Comparison of ENCODE assay signal across 8 mouse cellular contexts in the genomic region with DNA sequence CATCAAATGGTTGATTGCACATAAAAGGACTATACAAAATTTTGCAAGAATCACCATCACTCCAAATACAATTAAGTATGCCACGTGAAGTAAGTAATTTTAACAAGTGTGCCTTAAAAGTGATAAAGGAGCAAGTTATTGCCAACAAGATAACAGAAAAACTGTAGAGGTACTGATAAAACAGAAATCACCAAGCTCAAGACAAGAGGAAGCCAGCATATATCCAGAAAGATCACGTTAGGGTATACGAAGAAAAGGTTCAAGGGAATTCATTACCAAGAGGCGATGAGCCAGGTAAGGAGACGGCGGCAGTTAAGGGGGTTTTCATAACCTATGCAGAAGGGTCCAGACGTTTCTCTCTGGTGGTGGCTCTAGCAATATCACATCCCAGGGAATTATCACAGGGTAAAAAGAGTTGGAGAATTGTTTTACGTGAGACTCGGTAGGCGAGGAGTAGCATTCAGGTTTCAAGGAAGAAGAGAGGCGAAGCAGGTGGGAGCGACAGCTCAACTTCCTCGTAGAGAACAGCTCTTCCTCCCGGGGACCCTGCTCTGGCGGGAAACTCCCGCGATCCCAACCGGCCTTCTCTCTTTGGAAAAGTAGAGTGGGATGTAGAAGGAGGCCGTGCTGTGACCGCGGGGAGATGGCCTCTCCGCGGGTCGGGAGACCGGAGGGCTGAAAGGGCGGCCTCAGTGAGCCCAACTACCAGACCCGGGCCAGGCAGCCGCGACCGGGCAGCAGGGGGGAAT. TPM values are rescaled to one million over a fixed set of nuclear protein-coding genes. Genes with fewer than 3 reads are reported as not detected.
DNase-seq lines count a peak whose midpoint lies in the region; ATAC-seq lines count a peak whose summit lies in the region.

Gene Pfkm (plus strand): TSS at position 218 of the 749 bp plus-strand sequence.

- no peak for DNase-seq in layer of hippocampus, adult 8-10 months (ENCODE audit: low spot score in 2 of 2)
- no peak for DNase-seq in layer of hippocampus, adult 11-12 months (ENCODE audit: low spot score)
- DNase-seq in adrenal gland, postnatal 14 days, result no peak
- DNase-seq in yolk sac, embryonic 10.5 days (ENCODE audit: low spot score), result no peak
- DNase-seq in testis, postnatal 10 days (ENCODE audit: low spot score), result no peak

- peak within 1 kb of the TSS; percentile 61 for H3K4me2 ChIP-seq in forebrain, embryonic 15.5 days (replicated peaks)
- H3K4me2 ChIP-seq in hindbrain, embryonic 12.5 days (replicated peaks), result peak within 1 kb of the TSS; percentile 71
- peak within 1 kb of the TSS; percentile 83 for H3K4me2 ChIP-seq in liver, embryonic 16.5 days (ENCODE audit: low read depth, low read length)

- no peaks in the 10 kb centered on the region; the same call in 1 of the 2 replicates for H3K36me3 ChIP-seq in forebrain, embryonic 15.5 days
- H3K36me3 ChIP-seq in hindbrain, embryonic 12.5 days, result peaks cover 4% of the 10 kb centered on the region; the same call in 1 of the 2 replicates
- H3K36me3 ChIP-seq in liver, embryonic 16.5 days (ENCODE audit: control insufficient read depth, insufficient read depth), result no peaks in the 10 kb centered on the region; the same call in 1 of the 2 replicates

- H3K4me3 ChIP-seq in forebrain, embryonic 15.5 days, result peak within 1 kb of the TSS; percentile 79
- peak within 1 kb of the TSS; percentile 90 for H3K4me3 ChIP-seq in hindbrain, embryonic 12.5 days
- H3K4me3 ChIP-seq in liver, embryonic 16.5 days (ENCODE audit: low read depth, low read length), result peak within 1 kb of the TSS; percentile 77

- H3K27me3 ChIP-seq in forebrain, embryonic 15.5 days, result no peaks in the 10 kb centered on the region
- no peaks in the 10 kb centered on the region for H3K27me3 ChIP-seq in hindbrain, embryonic 12.5 days
- H3K27me3 ChIP-seq in liver, embryonic 16.5 days (ENCODE audit: control insufficient read depth, insufficient read depth, low read depth, low read length), result no peaks in the 10 kb centered on the region

- H3K4me1 ChIP-seq in forebrain, embryonic 15.5 days, result peaks cover 25% of the 10 kb centered on the region
- H3K4me1 ChIP-seq in hindbrain, embryonic 12.5 days, result peaks cover 12% of the 10 kb centered on the region
- H3K4me1 ChIP-seq in liver, embryonic 16.5 days (ENCODE audit: control insufficient read depth, low read depth, low read length), result peaks cover 11% of the 10 kb centered on the region

- H3K9ac ChIP-seq in forebrain, embryonic 15.5 days (replicated peaks), result peak within 1 kb of the TSS; percentile 85
- peak within 1 kb of the TSS; percentile 88 for H3K9ac ChIP-seq in hindbrain, embryonic 12.5 days
- peak within 1 kb of the TSS; percentile 93 for H3K9ac ChIP-seq in liver, embryonic 16.5 days (ENCODE audit: low read depth, low read length)

- no peaks in the 10 kb centered on the region for H3K9me3 ChIP-seq in forebrain, embryonic 15.5 days
- no peaks in the 10 kb centered on the region for H3K9me3 ChIP-seq in hindbrain, embryonic 12.5 days (replicated peaks)
- H3K9me3 ChIP-seq in liver, embryonic 16.5 days (replicated peaks; ENCODE audit: control insufficient read depth, low read length), result no peaks in the 10 kb centered on the region

- peak within 1 kb of the TSS; percentile 90 for H3K27ac ChIP-seq in forebrain, embryonic 15.5 days (replicated peaks)
- peak within 1 kb of the TSS; percentile 93 for H3K27ac ChIP-seq in hindbrain, embryonic 12.5 days
- H3K27ac ChIP-seq in liver, embryonic 16.5 days (ENCODE audit: low read length), result peak within 1 kb of the TSS; percentile 92

- WGBS in forebrain, embryonic 15.5 days, result under 1% methylated on average over 30 of the region's 30 CpGs
- WGBS in hindbrain, embryonic 12.5 days, result 2% methylated on average over 27 of the region's 30 CpGs
- under 1% methylated on average over 30 of the region's 30 CpGs for WGBS in liver, embryonic 16.5 days (ENCODE audit: insufficient replicate concordance)

- ATAC-seq in forebrain, embryonic 15.5 days (replicated peaks), result no peak
- ATAC-seq in hindbrain, embryonic 12.5 days (ENCODE audit: low FRiP score), result no peak
- ATAC-seq in liver, embryonic 16.5 days (ENCODE audit: low read depth), result peak; percentile 25

RNA-seq across cellular contexts. Expression of gene Pfkm, which starts in this region (rescaled TPM):
- 100 to 1,000 TPM; 332 to 357 (median 349) TPM for total RNA-seq in layer of hippocampus, adult 8-10 months (2022)
- total RNA-seq in adrenal gland, postnatal 14 days (2021), result 66.1 and 72.0 TPM in 2 replicates
- 84.2 and 84.4 TPM in 2 replicates for polyA plus RNA-seq in forebrain, embryonic 15.5 days (2015; fragmentation: Nextera tagmentation; extraction: Ambion mirVana)
- polyA plus RNA-seq in hindbrain, embryonic 12.5 days (2016; fragmentation: Nextera tagmentation; extraction: Ambion mirVana), result 53.4 TPM in 2 replicates
- 21.1 and 22.7 TPM in 2 replicates for polyA plus RNA-seq in liver, embryonic 16.5 days (2015; fragmentation: Nextera tagmentation; extraction: Ambion mirVana)
